Mouse (Mus musculus) right cerebral cortex, adult 18-20 months (tissue): ENCODE results near the gene Nrtn.

Experiments used
- DNase-seq: peaks from one replicate; pipeline ENCODE4 v3.0.0; 2022; ENCODE audit warnings: mixed read lengths

Gene Nrtn

DNA sequence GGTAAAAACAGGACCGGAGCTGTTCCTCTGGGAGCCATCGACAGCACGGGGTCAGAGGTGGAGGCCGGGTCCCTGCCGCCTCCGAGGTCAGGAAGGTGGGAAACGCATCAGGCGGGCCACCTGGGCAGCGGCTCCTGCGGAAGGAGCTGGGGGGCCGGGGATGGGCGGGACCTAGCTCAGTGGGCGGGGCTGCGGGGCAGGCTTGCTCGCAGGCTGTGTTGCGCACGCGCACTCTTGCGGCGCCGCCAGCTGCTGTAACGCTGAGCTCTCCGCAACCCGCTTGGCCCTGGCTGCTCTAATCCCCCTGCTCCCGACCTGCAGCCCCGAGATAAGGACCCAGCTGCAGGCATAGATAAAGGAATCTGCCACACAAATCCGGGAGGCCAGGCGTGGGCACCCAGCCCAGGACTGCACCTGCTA is 4.7 kb upstream of the Nrtn start:
- peak; percentile 89 for DNase-seq

DNA sequence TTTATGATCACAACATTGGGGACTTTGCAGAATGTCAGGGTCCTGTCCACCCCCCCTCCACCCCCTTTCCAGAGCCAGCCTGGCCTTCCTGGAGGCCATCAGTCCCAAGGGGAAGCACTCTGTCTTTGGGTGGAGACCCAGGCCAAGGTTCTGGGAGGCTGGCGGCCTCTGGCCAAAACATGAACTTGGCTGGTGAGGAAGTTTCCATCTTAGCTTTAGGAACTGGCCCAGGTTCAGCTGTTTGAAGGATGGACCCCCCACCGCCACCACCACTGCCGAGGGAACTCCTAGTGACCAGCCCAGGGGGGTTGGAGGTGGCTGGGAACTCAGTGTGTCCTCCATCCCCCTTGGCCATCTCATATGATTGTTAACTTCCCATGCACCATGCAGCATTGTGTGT is 3.7 kb upstream of the Nrtn start:
- no peak for DNase-seq

DNA sequence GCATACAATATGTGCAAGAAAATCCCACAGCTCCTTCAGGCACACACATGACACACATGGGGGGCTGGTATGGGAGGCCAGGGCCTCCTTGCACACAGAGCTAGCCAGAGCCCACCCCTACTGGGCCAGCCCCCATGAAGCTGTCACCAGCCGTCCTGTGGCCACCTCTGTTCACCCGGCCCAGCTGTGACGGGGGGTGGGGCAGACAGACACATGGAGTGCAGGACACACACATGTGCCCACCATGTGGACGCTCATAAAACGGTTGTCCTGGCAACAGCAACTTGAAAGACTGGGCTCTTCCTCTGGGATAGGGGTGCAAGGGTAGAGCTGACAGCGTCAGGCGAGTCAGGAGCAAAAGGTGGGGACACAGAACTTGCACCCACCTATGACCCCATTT is 1.9 kb upstream of the Nrtn start:
- no peak for DNase-seq

DNA sequence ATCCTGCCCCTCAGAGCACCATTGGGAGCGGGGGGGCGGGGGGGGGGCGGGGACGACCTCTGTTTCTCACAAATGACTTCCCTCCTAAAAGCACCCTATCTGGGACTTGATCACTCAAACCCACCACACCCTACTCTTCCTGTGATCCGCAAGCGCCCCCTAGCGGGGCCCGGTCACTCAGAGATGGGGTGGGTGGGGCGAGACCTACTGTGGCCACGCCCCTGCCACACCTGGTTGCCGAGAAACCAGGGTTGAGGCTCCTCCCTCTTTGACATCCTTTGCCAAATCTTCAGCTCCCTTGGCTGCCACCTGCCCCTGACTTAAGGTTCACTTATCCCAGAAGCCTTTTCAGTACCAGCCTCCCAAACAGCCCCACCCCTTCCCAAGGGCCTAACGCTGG is 802 bp upstream of the Nrtn start:
- DNase-seq: peak; percentile 56

DNA sequence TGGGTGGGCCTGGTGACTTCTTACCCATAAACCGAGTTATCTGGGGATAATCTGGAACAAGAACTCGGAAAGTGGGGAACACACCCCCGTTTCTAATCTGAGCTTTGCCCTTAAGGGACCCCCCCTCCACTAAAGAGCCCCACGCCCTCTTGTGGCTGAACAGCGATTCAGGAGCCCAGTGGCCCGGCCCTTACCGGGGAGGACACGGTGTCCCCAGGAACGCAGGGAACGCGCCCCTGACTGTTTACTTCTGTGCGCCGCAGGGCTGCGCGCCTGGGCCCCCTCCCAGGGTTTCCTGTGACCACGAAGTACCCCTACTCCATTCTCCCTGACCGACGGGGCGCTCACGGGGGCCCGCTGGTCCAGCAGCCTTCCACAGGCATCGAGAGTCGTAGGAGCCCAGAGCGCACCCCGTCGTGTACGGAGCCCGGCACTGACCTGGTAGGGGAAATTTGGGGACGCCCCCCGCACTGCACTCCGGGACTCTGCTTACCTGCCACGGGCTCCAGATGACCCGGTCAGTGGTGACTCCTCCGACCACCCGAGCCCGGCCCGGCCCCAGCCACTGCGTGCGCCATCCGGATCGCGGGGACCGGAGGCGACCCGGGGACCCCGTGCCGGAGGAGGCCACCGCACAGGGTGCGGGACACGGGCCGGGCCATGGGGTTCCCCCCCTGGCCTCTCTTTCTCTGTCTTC is 479 bp downstream of the Nrtn start:
- no peak for DNase-seq

DNA sequence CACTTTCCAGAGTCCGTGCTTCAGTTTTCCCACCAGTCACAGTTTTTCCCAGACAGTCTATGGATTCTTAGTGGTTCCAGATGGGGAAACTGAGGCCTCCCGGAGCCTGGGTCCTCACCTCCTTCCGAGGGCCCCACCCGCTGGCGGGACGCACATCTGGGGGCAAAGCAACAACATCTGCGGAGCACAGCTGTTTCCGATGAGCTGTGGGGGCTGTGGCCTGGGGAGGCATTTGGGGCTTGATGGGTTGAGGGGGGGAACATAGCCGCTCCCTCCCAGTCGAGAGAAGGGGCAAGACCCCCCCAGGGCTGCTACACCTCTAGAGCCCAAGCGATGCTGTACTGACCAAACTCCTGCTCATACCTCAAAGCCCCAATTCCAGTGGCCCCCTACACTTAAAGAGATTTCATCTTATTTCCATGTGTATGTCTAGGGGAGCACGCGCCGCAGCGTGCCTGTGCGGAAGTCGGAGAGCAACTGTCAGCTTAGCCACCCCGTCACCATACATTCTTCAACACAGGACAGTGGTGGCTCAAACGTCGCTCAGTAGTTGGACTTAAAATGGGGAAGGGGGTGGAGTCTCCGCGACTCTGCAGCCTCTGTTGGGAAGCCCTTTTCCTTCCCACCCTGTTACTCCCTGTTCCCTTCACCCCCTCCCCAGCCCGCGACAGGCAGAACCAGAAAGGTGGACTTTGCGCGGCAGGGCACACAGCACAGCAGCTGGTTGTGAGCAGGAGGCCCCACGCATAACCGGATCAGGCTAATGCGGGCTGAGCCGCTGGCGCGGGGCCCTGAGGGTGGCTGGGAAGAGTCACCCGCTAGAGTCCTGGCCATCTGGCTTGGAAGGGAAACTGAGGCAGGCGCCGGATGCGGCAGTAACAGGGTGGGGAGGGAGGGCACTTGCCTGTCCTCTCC is 2.8 kb downstream of the Nrtn start:
- no peak for DNase-seq

DNA sequence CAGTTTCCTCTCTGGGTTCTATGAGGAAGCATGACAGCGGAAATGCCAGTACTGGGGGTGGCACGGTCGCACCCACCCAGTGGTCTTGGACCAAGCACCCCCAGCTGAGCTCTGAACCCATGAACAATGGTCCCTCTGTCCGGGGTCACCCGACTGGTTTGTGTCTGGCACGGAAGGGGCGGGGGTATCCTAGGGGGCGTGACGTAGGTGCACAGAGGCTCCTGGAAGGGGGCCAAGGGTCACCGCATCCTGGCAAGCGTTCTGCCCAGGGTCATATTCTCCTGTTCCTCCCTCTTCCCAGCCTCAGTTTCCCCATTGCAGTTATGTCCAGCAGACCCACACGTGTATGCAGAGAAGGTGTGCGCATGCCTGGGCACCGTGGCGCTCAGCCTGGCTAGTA is 3.9 kb downstream of the Nrtn start:
- no peak for DNase-seq

DNA sequence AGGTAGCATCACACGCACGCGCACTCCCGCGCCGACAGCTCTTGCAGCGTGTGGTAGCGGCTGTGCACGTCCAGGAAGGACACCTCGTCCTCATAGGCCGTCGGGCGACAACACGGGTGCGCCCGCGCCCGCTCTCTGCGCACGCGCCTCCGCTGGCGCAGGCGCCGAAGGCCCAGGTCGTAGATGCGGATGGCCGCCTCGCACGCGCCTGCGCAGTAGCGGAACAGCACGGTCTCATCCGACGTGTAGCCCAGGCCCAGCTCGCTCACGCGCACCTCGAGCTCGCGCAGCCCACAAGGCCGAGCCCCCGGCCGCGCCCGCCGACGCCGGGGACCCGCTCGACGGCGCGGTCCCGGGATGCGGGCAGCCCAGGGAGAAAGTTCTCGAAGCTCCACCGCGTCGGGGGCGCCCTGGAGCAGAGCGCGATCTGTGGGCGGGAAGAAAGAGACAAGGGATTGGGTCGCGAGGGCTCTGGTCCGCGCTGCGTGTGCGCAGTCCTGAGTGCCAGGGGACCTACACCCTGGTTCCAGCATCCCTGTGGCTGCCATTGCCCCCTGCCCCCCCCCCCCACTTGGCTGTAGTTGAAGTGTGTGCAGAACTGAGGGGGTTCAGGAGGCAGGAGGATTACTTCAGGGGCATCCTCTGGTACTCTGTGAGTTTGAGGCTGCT is 5.8 kb downstream of the Nrtn start:
- peak; percentile 26 for DNase-seq

DNA sequence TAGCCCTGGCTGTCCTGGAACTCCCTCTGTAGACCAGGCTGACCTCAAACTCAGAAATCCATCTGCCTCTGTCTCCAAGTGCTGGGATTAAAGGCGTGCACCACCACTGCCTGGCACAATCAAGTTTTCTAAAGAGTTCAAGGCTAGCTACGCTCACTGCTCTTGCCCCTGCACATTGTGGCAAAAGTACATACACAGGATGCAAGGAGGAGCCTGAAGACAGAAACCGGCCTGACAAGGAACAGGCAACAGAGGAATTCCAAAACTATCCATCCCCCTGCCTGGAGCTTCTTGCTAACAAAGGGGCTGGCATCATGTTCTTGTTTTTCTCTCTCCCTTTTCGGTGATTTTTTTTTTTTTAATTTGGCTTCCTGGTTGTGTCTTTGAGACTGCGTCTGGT is 13.2 kb downstream of the Nrtn start:
- DNase-seq: no peak

DNA sequence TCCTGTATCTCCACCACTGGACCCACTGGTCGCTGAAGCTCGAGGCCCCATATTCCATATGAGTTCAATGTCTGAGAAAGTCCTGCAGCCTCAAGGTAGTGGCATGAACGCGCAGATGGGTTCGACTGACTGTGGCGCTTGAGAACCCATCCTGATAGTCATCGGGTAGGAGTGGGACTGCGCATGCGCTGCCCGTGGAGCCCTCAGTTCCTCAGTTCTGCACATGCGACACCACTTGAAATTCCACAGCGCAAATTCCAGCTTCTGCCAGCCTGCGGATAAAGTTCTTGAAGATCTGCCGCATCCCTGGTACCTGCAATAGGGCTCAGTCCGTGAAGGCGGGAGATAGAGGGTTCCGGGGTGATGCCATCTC is 16.6 kb downstream of the Nrtn start:
- no peak for DNase-seq

DNA sequence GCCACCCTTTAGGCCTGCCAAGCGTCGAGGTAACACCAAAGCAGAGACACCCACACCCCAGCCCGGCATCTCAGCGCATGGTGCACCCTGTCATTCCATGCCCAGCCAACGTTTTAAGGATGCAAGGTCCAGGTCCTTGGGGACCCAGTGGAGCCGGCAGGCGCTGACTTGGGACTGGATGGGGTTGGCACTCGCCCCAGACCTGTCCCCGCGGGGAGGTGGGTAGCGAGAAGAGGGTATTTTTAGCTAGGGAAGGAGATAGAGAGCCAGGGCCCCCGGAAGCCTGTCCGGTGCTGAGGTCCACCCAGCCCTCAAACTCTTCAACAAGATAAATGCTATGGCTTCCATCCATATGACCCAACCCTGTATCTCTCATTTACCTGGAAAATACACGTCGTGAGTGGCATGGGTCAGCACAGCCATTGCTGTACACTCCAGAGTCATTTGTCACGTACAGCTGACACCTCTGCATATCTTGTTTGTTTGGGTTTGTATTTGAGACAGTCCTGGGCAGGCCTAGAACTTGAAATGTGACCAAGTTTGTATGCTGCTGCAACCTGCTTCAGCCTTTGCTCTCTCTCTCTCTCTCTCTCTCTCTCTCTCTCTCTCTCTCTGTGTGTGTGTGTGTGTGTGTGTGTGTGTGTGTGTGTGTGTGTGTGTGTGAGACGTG is 17.1 kb downstream of the Nrtn start:
- no peak for DNase-seq

DNA sequence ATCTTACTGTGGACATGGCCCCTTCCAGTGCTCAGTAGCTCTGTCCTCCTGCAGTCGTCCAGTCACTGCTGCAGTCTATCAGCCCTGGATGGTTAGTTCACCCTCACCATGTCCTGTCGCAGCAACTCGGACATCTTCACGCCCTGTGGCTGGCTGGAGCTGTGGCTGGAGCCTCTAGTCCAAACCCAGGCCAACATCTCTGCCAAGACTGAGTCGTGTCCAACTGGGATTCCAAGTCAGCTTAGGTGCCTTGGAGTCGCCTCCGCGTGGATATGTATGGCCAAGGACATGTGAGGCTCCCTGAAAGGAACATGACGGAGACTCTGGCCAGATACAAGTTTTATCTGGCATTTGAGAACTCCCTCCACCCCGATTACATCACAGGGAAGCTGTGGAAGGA is 19.1 kb downstream of the Nrtn start:
- no peak for DNase-seq

DNA sequence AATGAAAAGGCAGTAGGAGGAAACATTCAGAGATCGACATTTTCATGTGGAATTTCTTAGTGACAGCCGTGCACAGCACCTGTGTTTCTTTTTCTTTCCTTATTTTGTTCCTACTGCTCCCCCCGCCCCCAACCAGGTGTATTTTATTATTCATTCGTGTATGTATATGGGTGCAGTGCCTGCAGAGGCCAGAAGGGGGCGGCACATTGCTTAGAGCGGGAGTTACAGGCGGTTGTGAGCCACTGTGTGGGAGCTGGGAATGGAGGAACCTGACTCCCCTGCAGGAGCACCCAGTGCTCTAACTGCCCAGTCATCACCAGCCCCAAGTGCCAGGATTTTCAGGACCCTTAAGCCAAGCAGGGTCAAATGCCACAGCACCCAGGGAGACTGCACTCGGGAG is 20.8 kb downstream of the Nrtn start:
- no peak for DNase-seq

DNA sequence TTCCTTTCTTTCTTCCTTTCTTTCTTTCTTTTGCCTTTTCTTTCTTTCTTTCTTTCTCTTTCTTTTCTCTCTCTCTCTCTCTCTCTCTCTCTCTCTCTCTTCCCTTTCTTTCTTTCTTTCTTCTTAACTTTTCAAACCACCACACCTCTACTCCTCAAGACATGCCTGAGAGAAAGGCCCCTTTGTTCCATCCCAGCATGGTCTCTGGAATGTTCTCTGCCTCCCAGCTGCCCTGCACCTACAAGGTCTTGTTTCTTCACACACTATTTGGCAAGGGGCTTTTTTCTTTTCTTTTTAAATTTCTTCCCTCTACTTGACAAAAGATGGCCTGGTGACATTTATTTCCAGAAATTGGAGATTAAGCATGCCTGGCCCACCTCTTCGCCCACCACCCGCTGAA is 27.7 kb downstream of the Nrtn start:
- DNase-seq: no peak

DNA sequence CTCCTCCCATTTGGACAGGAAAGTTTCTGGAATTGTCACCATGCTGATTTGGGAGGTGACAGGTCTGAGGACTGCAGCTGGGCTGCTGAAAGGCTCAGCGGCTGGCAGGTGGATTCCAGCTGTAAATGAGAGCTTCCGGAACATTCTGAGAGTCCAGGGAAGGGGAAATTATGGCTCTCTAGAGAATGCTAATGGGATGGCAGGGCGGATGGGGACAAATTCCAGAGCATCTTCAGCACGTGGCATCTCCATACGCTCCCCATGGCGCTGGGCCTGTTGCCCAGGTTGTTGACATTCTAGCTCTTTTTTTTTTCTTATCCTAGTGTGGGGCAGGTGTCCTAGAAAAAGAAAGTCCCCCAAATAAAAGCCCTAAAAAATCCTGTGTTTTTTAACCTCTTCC is 28.2 kb downstream of the Nrtn start:
- no peak for DNase-seq

DNA sequence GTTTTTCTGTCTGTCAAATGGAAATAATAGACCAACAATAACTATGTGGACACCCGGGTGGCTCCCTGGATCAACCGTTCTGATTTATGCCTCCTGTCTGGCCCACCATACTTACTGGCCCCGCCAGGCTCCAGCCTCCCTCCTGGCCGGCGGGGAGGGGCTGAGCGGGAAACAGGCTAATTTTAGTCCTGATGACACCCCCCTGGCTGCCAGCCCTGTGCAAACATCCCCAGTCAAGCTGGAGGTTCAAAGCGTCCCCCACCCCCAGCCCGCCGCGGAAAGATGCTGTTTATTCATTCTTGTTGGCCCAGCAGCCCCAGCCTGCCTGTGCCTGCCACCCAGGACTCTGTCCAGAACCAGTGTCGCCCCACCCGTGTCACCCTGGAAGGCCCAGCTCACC is 29.2 kb downstream of the Nrtn start:
- no peak for DNase-seq

DNA sequence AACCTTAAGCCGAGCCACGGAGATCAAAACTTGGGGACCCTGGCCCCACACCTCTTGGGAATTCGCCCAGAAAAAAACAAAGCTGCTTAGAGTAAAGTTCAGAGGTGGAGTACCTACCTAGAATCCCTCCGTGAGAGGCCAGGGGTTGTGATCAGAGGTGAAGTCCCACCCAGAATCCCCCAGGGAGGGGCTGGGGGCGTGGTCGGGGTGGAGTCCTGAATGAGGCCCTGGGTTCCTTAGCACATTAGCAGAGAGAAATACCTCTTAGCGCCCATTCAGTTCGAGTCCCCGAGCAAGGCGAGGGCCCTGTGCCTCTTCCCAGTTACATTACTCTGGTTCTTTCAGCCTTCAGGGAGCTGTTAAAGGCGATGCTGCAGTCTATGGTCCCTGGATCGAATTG is 29.7 kb downstream of the Nrtn start:
- DNase-seq: no peak

DNA sequence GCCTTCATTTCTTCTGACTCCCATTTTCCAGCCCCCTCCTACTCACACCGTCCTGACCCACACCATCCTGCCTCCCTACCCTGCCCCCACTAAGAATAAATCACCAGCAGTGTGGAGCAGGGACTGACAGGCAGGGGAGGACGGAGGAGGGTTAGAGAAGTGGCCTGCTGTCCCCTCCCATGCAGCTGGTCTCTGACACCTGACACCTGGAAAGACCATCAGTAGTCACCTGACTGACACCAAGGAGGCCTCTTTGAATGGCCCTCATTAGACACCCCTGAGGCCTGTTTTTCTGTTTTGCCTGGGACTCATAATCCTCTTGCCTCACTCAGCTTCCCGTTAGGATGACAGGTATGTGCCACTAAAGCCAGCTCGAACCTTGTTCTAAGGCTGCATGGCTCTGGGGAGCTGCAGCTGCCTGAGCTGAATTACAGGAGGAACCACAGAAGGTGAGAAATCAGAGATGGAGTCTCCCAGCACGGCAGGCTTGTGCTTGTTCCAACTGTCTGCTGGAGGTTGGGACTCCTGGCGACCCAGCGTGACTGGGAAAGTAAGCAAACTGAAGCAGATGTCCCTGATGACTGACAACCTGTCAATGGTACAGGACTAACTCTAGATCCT is 30.2 kb downstream of the Nrtn start:
- no peak for DNase-seq

DNA sequence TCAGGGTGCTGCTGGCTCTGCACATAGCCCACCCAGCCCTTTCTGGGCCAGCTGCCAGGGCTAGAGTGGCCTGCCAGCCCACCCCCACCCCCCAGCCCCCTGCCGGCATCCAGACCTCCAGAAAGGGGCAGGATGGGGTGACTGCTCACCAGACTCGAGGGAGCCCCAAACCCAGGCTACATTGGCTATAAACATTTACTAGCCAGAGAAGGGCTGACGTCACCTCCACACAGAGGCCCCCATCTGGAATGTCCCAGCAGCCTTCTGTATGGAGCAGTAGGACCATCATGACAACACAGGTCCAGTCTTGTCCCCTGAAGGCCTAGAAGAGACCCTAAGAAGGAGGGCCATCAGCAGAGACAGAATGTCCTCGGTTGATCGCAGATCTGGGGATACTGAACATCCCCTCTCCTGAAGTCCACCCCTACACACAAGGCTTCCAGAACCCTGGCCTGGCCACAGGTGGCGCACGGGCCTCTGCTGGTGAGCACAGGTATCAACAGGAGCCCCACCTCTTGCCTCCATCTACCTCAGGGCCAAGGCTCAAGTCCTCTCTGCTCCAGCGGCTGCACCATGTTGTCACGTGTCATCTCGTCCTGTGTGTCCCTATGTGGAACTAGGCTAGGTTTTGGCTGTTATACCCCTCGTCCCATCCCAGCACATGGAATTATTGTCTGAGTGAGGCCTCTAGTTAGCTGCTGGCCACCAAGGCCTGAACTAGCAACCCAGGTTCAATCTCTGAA is 33.7 kb downstream of the Nrtn start:
- DNase-seq: no peak

DNA sequence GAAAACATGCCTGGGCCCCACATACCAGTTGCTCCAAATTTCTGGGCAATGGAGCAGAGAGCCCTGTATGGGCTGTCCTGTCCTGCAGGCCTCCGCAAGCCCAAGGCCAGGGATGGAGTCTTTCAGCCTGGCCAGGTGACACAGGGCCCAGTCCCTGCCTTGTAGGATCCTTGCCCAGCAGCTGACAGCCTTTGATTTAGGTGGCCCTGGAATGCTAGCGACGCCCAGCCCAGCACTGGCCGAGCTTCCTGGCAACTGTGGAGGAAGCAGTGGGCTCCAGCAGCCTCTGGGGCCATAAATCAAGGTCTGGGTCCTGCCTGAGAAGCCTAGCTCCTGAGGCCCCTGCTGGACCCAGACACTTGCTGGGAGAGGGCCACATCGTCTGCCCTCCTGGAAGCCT is 34.9 kb downstream of the Nrtn start:
- DNase-seq: no peak

DNA sequence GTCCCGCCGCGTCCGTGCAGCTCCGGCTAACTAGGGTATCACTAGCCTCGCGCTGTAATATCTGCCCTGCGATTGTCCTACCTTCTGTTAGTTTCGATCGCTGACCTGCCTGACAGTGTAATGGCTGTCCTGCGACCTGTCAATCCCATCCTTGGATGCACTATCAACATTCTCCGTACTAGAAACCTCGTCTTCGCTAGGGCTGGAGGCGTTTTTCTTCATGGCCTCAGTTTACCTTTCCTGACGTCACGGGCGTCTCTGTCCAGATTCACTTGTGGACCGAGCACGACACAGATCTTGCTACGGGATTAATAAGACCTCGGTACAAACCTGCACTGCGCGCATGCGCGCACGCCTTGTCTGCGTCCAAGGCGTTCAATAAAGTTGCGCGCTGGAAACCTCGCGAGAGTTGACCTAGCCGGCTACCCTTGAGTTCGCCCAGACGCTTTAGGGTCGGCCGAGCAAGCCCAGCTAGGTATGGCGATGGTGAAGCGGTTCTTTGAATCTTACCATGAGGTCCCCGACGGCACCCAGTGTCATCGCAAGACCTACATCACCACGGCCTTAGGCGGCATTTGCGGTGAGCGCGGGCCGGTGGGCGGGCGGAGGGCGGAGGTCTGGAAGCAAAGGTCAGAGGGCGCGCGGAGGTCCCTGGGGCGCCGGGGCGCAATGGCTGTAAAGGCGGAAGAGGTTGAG is 39.8 kb downstream of the Nrtn start, which contains the start of the genes Ndufa11 and Vmac:
Gene Ndufa11 (plus strand): TSS at position 405 of the 696 bp plus-strand sequence.
Gene Vmac (minus strand): TSS at position 660 of the 696 bp plus-strand sequence.
- peak; percentile 93 for DNase-seq
